Mouse (Mus musculus): ENCODE data around the gene Mettl13.

GRCm38 (mm10) chr1:162508211-162509005 is 39.9 kb downstream of the Mettl13 start:
- TF ChIP-seq CTCF (IDR thresholded peaks at IDR 0.05) = no peak
- no peak for TF ChIP-seq EP300 (IDR thresholded peaks at IDR 0.05; ENCODE audit: insufficient read depth, low read depth, low read length)
